Mouse (Mus musculus): ENCODE data around the gene Rgs10.

DNA sequence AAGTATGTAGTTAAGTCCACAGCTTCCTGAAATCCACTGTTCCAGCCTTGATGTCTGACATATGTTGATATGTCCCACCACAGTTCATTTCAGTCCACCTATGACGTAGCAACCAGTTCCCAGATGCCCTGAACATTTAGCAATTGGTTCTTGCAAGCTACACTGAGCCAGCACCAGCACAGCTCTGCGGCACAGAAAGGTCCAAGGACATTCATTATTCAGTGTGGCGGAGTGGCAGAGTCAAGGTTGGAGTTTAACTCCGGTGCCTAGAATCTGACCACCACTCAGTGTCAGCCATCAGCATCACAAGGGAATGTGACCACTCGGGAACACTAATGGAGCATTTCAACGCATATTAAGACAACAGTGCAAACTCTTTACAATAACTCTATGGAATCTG lies 1.9 kb downstream of the Rgs10 start:
- TF ChIP-seq E2F4 (IDR thresholded peaks at IDR 0.05; ENCODE audit: insufficient replicate concordance, low read depth, low read length) (no peak), CHD2 (IDR thresholded peaks at IDR 0.05; ENCODE audit: low read length) (no peak), CTCF (conservative IDR thresholded peaks at IDR 0.05 in 1 of 2, IDR thresholded peaks at IDR 0.05 in 1 of 2; ENCODE audit: low read depth in 2 of 2, low read length in 2 of 2) (no peak), IRF4 (IDR thresholded peaks at IDR 0.05; ENCODE audit: low read depth, low read length) (no peak), USF1 (IDR thresholded peaks at IDR 0.05; ENCODE audit: low read depth, low read length) (no peak)

All from CH12.LX (cell line).